Mouse (Mus musculus): ENCODE measurements at regions not wholly inside any gene's neighbourhood (a gene's known extent, or its start where the extent isn't known, plus 50 kb on each side); places are given as distances from the start of the nearest gene placed in this dataset.

GRCm38 (mm10) chr16:49636467-49636866, 62.6 kb upstream of the Ift57 start:
- TF ChIP-seq CTCF (IDR thresholded peaks at IDR 0.05 in 2 of 3, conservative IDR thresholded peaks at IDR 0.05 in 1 of 3; ENCODE audit: control insufficient read depth in 1 of 3, insufficient read depth in 1 of 3, low read depth in 2 of 3, low read length in 3 of 3, poor library complexity in 1 of 3, severe bottlenecking in 1 of 3) (no peak), POLR2AphosphoS2 (IDR thresholded peaks at IDR 0.05; ENCODE audit: low read length) (no peak), ZC3H11A (IDR thresholded peaks at IDR 0.05; ENCODE audit: low read depth, low read length) (no peak), POLR2A (IDR thresholded peaks at IDR 0.05; ENCODE audit: control insufficient read depth in 1 of 2, insufficient read depth in 1 of 2, low read depth in 1 of 2, low read length in 2 of 2, poor library complexity in 1 of 2) (no peak), RCOR1 (IDR thresholded peaks at IDR 0.05; ENCODE audit: low read depth, low read length) (no peak)

Data from MEL (cell line).